Mouse (Mus musculus): Measurements from ENCODE around the gene Twf2. TPM values are rescaled to one million over a fixed set of nuclear protein-coding genes. Genes with fewer than 3 reads are reported as not detected.

Twf2 gene
- polyA plus RNA-seq (2014; fragmentation: Illumina TruSeq; extraction: RNeasy Lipid Tissue Mini Kit (QIAGEN cat#74804)): not detected

GRCm38 (mm10) chr9:106202819-106203636, at the start of gene Twf2:
TSS of gene Twf2 (plus strand) at chr9:106203108.

GRCm38 (mm10) chr9:106158037-106158491, 44.8 kb upstream of the Twf2 start, which contains the start of gene Glyctk:
TSS of gene Glyctk (minus strand) at chr9:106158138.

GRCm38 (mm10) chr9:106170556-106171345, 32.2 kb upstream of the Twf2 start, which contains the start of gene Wdr82:
TSS of gene Wdr82 (plus strand) at chr9:106170928.

GRCm38 (mm10) chr9:106199535-106200272, 3.2 kb upstream of the Twf2 start, which contains the start of gene Ppm1m:
TSS of gene Ppm1m (minus strand) at chr9:106199746.

GRCm38 (mm10) chr9:106222261-106222851, 19.4 kb downstream of the Twf2 start, which contains the start of gene Tlr9:
TSS of gene Tlr9 (plus strand) at chr9:106222598.

Other genes starting within 250 kb of the Twf2 start
- gene Col6a5, start 242.5 kb upstream of the Twf2 start, polyA plus RNA-seq (2014; fragmentation: Illumina TruSeq; extraction: RNeasy Lipid Tissue Mini Kit (QIAGEN cat#74804)): 6.1 TPM
- 40.0 TPM for gene Col6a4, start 106.3 kb upstream of the Twf2 start, polyA plus RNA-seq (2014; fragmentation: Illumina TruSeq; extraction: RNeasy Lipid Tissue Mini Kit (QIAGEN cat#74804))
- gene Glyctk, start 45.0 kb upstream of the Twf2 start, polyA plus RNA-seq (2014; fragmentation: Illumina TruSeq; extraction: RNeasy Lipid Tissue Mini Kit (QIAGEN cat#74804)): not detected
- 164 TPM for gene Wdr82, start 32.2 kb upstream of the Twf2 start, polyA plus RNA-seq (2014; fragmentation: Illumina TruSeq; extraction: RNeasy Lipid Tissue Mini Kit (QIAGEN cat#74804))
- gene Ppm1m, start 3.4 kb upstream of the Twf2 start, polyA plus RNA-seq (2014; fragmentation: Illumina TruSeq; extraction: RNeasy Lipid Tissue Mini Kit (QIAGEN cat#74804)): 3.6 TPM
- 0.11 TPM for gene Tlr9, start 19.5 kb downstream of the Twf2 start, polyA plus RNA-seq (2014; fragmentation: Illumina TruSeq; extraction: RNeasy Lipid Tissue Mini Kit (QIAGEN cat#74804))
- 30.9 TPM for gene Alas1, start 45.5 kb downstream of the Twf2 start, polyA plus RNA-seq (2014; fragmentation: Illumina TruSeq; extraction: RNeasy Lipid Tissue Mini Kit (QIAGEN cat#74804))
- 2.0 TPM for gene Poc1a, start 78.0 kb downstream of the Twf2 start, polyA plus RNA-seq (2014; fragmentation: Illumina TruSeq; extraction: RNeasy Lipid Tissue Mini Kit (QIAGEN cat#74804))
- 23.3 TPM for gene Dusp7, start 165.5 kb downstream of the Twf2 start, polyA plus RNA-seq (2014; fragmentation: Illumina TruSeq; extraction: RNeasy Lipid Tissue Mini Kit (QIAGEN cat#74804))
- 40.9 TPM for gene Rpl29, start 226.3 kb downstream of the Twf2 start, polyA plus RNA-seq (2014; fragmentation: Illumina TruSeq; extraction: RNeasy Lipid Tissue Mini Kit (QIAGEN cat#74804))
- not detected for gene Acy1, start 235.2 kb downstream of the Twf2 start, polyA plus RNA-seq (2014; fragmentation: Illumina TruSeq; extraction: RNeasy Lipid Tissue Mini Kit (QIAGEN cat#74804))
- 7.1 TPM for gene Abhd14b, start 244.4 kb downstream of the Twf2 start, polyA plus RNA-seq (2014; fragmentation: Illumina TruSeq; extraction: RNeasy Lipid Tissue Mini Kit (QIAGEN cat#74804))
- 1.3 TPM for gene Abhd14a, start 244.6 kb downstream of the Twf2 start, polyA plus RNA-seq (2014; fragmentation: Illumina TruSeq; extraction: RNeasy Lipid Tissue Mini Kit (QIAGEN cat#74804))

All from ovary, adult 10 weeks (tissue).